Mouse (Mus musculus) thymus, postnatal 14 days (tissue): Measurements from ENCODE around the gene Clec2g.

ENCODE experiments used
- DNase-seq: peaks from one replicate; pipeline ENCODE4 v3.0.0; 2021

Clec2g gene

DNA sequence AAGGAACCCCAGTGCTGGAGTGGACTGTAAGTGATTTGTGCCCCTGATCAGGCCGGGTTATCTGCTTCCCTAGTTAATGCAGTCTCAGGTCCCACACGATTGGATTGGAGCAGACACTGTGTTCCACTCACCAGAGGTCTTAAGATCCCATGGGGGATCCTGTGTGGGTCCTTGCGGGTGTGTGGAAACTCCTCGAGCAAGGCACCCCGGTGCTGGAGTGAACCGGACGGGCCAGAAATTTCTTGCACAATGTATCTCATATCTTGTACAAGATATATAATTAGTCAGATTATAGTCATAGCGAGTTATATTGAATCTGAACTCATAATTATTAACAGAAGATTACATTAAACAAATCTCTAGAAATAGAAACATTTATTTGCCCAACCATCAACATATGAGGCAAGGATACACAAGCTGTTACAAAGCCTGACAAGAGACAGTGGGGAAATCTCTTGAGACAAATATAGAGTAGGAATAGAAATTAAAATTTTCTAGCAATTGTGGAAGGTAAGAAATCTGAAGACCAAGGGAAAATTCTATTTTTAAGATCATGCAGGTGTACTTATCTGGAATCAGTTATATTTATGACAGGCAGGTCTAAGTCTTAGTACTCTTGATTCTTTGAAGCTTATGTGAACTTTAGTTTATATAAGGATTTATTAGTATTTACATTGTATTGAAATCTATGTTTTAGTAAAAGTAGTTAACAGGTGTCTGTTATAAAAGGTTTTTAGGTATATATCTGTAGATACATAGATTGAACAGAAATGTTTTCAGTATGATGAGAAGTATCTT lies 93.5 kb downstream of the Clec2g start:
- DNase-seq = no peak

DNA sequence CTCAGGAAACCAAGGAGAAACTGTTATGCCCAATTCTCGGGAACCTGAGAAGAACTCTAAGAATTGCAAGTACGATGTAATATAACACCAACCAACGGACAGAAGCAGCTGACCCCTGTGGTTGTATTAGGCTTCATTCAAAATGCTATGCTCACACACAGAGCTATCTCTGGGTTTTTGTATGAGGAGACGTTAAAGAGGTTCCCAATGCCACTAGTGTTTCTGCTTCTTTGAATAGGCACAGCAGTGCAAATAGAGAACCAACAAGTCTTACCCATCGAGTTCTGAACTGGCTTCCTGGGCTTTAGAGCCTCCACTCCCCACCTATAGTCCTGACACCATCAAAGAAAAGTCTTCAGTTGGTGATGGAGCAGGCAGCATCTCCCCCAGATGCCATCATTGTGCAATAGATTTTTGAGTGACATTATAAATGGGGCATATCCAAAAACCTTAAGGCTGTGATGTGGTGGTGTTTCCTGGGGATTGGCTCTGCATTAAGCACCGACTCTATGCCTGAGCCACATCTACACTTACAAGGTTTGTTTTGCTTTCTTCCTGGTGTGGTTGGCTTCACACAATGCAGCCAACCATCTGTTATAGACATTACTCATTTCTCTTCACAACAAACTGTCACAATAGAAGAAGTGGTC lies 96.1 kb downstream of the Clec2g start:
- no peak for DNase-seq

DNA sequence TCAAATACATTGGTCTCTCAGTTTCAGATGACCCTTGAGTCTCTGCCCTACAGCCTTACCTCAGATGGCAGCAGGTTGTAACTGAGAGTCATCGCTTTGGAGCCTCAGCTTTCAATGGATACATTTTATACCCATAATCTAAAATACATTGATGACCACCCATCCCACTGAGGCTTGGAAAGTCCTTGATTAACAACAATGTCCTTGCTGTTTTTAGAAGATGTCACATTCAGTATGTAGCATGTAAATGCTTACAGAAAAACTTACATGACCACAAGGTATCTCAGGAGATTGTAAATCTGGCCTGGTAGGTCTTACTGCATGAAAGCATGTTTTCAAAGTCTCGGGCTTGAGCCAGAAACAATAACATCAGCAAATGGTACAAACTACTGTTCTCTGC lies 96.8 kb downstream of the Clec2g start:
- no peak for DNase-seq

DNA sequence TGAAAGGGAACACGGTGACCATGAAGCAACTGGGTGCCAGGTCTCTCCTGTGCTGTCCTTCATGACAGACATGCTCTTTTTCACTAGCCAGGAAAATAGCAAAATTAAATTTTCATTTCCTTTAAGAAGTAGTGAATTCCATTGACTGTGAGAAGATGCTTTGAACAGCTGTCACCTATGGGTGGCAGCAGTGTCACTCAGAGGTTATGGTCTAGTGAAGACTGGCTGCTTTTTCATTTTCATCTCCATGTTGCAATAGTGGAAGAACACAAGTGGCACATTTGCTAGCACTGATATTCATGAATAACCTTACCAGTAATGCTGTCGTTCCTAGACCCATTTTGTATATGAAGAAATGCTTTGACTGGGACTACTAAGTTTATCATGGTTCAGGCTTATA lies 99.2 kb downstream of the Clec2g start:
- DNase-seq = peak; percentile 56
